Mouse (Mus musculus) heart, embryonic 15.5 days (tissue): ENCODE data around the gene Acsm2. TPM values are rescaled to one million over a fixed set of nuclear protein-coding genes. Genes with fewer than 3 reads are reported as not detected.
"Not testable (repeated sequence)": the region's sequence is repeated elsewhere in the genome, so short reads cannot be mapped to it uniquely, and the experiment has no call there.

ENCODE experiments used
- ATAC-seq: fragments of 200-750 bp; cut with Nextera tagmentation; replicated peaks from 2 replicates; pipeline ENCODE4 v1.8.0; 2017; ENCODE audit warnings: low read depth, moderate TSS enrichment; ENCODE audit not compliant: insufficient number of reproducible peaks, insufficient read depth, low FRiP score
- H3K27ac ChIP-seq: fragments of 300-500 bp; sonication (generic); 2 replicates; pipeline ENCODE4 v1.5.1; 2015; ENCODE audit warnings: mild to moderate bottlenecking, inconsistent platforms
- H3K27me3 ChIP-seq: fragments of 300-500 bp; sonication (generic); 2 replicates; pipeline ENCODE4 v1.6.1; 2015; ENCODE audit warnings: inconsistent platforms
- H3K36me3 ChIP-seq: fragments of 300-500 bp; sonication (generic); 2 replicates; pipeline ENCODE4 v1.6.1; 2015; ENCODE audit warnings: mild to moderate bottlenecking, inconsistent platforms
- H3K4me1 ChIP-seq: fragments of 300-500 bp; sonication (generic); replicated peaks from 2 replicates; pipeline ENCODE4 v1.6.1; 2015; ENCODE audit warnings: inconsistent platforms
- H3K4me2 ChIP-seq: fragments of 300-500 bp; sonication (generic); 2 replicates; pipeline ENCODE4 v1.6.1; 2015; ENCODE audit warnings: inconsistent platforms, mild to moderate bottlenecking, moderate library complexity
- H3K4me3 ChIP-seq: fragments of 300-500 bp; sonication (generic); 2 replicates; pipeline ENCODE4 v1.5.1; 2015; ENCODE audit warnings: mild to moderate bottlenecking, inconsistent platforms
- H3K9ac ChIP-seq: fragments of 300-500 bp; sonication (generic); 2 replicates; pipeline ENCODE4 v1.6.1; 2015; ENCODE audit warnings: mild to moderate bottlenecking, inconsistent platforms
- H3K9me3 ChIP-seq: fragments of 300-500 bp; sonication (generic); replicated peaks from 2 replicates; pipeline ENCODE4 v1.6.1; 2016; ENCODE audit warnings: inconsistent platforms
- WGBS: fragments of 180-500 bp; shearing (Covaris S2); methylation state at CpG from one replicate; pipeline ENCODE4 v1.1.7; 2015; ENCODE audit warnings: mixed read lengths; 5-methylcytosine and 5-hydroxymethylcytosine counted together
- polyA plus RNA-seq: library from polyadenylated mRNA; unstranded; fragments of >200 nt; fragmentation: Nextera tagmentation; extraction: Ambion mirVana; gene quantifications from 2 replicates; pipeline ENCODE4 v1.2.1, GENCODE M21; 2015

The Acsm2 gene
- polyA plus RNA-seq, 1 experiment from 2014 or later, result not detected

DNA sequence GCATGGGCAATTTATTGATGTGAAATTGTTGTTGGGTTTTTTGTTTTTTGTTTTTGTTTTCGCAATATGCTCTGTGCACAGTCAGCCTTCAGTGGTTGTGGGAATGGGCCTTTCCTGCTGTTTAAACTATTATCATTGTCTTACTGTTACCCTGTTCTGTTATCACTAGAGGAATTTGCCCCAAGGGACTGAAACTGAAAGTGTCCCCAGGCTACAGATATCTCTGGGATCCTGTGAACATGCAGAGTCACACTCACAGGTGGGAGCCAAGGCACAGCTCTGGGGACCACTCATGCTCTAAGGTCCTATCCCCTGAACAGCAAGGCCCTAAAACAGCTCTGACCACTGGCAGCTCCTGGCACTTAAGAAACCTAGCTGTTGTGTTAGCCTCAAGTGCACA is 27.0 kb upstream of the Acsm2 start:
- ATAC-seq, result no peak
- Histone ChIP-seq H3K4me3 (no peak overlapping the region), H3K4me1 (no peaks in the 10 kb centered on the region), H3K27me3 (no peaks in the 10 kb centered on the region), H3K9me3 (no peaks in the 10 kb centered on the region), H3K36me3 (no peaks in the 10 kb centered on the region), H3K4me2 (no peak overlapping the region), H3K27ac (no peak overlapping the region), H3K9ac (no peak overlapping the region)
- WGBS, result 87% methylated on average over 1 of the region's 1 CpGs

- H3K9me3 ChIP-seq, result no peaks in the 10 kb centered on the region
- H3K9ac ChIP-seq, result no peak overlapping the region
- no peak overlapping the region for H3K4me2 ChIP-seq
- H3K36me3 ChIP-seq, result no peaks in the 10 kb centered on the region
- ATAC-seq, result no peak
- WGBS, result 72% methylated on average over 2 of the region's 2 CpGs
- H3K27me3 ChIP-seq, result no peaks in the 10 kb centered on the region
- no peak overlapping the region for H3K4me3 ChIP-seq
- no peaks in the 10 kb centered on the region for H3K4me1 ChIP-seq
- no peak overlapping the region for H3K27ac ChIP-seq
Observed at GRCm38 (mm10) chr7:119527548-119527947, 26.6 kb upstream of the Acsm2 start.

DNA sequence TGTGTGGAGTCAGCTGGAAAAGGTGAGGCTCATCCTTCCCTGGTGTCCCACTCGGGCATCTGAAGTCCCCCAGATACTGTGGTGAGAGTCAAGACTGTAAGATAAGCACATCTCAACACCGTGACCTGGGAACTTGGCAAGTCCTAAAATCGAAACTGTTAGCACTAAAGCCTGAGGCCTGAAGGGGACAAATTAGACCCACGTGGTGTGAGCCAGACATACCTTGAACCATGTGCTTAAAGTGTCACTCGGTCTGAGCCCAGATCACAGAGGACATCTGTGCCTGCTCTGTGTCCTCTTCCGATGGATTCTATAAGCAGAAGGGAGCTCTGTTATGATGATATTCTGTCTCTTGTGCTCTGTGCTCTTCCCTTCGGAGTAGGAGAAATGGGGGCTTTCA is 25.5 kb upstream of the Acsm2 start:
- ATAC-seq, result no peak
- 60% methylated on average over 7 of the region's 7 CpGs for WGBS
- no peaks in the 10 kb centered on the region for H3K4me1 ChIP-seq

GRCm38 (mm10) chr7:119532924-119533323 is 21.2 kb upstream of the Acsm2 start:
- 43% methylated on average over 1 of the region's 1 CpGs for WGBS
- Histone ChIP-seq H3K4me1 (no peaks in the 10 kb centered on the region), H3K27ac (no peak overlapping the region), H3K9ac (no peak overlapping the region), H3K4me2 (no peak overlapping the region), H3K36me3 (no peaks in the 10 kb centered on the region), H3K27me3 (no peaks in the 10 kb centered on the region), H3K4me3 (no peak overlapping the region), H3K9me3 (no peaks in the 10 kb centered on the region)
- no peak for ATAC-seq

More for the DNA sequence above, 25.5 kb upstream of the Acsm2 start:
- Histone ChIP-seq H3K9me3 (no peaks in the 10 kb centered on the region), H3K4me3 (no peak overlapping the region), H3K27me3 (no peaks in the 10 kb centered on the region), H3K36me3 (no peaks in the 10 kb centered on the region), H3K4me2 (no peak overlapping the region), H3K9ac (no peak overlapping the region), H3K27ac (no peak overlapping the region)

- Histone ChIP-seq H3K4me1 (no peaks in the 10 kb centered on the region), H3K9ac (no peak overlapping the region), H3K27me3 (no peaks in the 10 kb centered on the region), H3K9me3 (no peaks in the 10 kb centered on the region), H3K27ac (no peak overlapping the region), H3K36me3 (no peaks in the 10 kb centered on the region), H3K4me3 (no peak overlapping the region), H3K4me2 (no peak overlapping the region)
- 70% methylated on average over 2 of the region's 2 CpGs for WGBS
- no peak for ATAC-seq
Observed at GRCm38 (mm10) chr7:119534389-119534788, 19.8 kb upstream of the Acsm2 start.

DNA sequence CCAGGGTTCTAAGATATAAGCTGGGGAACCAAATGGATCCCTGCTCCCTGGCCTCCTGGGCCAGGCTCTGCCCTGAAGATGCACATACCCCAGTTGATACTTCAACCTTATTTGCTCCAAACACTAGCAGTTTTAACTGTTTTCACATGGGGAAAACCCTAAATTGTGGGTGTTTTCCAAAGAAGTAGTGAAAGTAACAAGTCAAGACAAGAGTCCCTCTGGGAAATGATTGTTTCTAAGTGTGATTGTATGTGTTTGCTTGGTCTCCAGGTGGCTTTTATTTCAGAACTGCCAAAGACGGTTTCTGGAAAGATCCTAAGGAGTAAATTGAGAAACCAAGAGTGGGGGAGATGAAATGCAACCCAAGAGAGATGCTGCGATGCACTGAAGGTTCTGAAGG is 11.7 kb upstream of the Acsm2 start:
- Histone ChIP-seq H3K4me3 (no peak overlapping the region), H3K36me3 (no peaks in the 10 kb centered on the region), H3K27me3 (no peaks in the 10 kb centered on the region), H3K9ac (no peak overlapping the region), H3K4me1 (no peaks in the 10 kb centered on the region), H3K27ac (no peak overlapping the region), H3K9me3 (no peaks in the 10 kb centered on the region), H3K4me2 (no peak overlapping the region)
- ATAC-seq, result no peak
- WGBS, result 63% methylated on average over 2 of the region's 2 CpGs

- no peaks in the 10 kb centered on the region for H3K36me3 ChIP-seq
- H3K4me3 ChIP-seq, result no peak overlapping the region
- no peak overlapping the region for H3K9ac ChIP-seq
- no peak overlapping the region for H3K27ac ChIP-seq
- ATAC-seq, result no peak
- H3K4me1 ChIP-seq, result no peaks in the 10 kb centered on the region
- no peaks in the 10 kb centered on the region for H3K9me3 ChIP-seq
- no peak overlapping the region for H3K4me2 ChIP-seq
- H3K27me3 ChIP-seq, result no peaks in the 10 kb centered on the region
Observed at GRCm38 (mm10) chr7:119545572-119545971, 8.6 kb upstream of the Acsm2 start.

DNA sequence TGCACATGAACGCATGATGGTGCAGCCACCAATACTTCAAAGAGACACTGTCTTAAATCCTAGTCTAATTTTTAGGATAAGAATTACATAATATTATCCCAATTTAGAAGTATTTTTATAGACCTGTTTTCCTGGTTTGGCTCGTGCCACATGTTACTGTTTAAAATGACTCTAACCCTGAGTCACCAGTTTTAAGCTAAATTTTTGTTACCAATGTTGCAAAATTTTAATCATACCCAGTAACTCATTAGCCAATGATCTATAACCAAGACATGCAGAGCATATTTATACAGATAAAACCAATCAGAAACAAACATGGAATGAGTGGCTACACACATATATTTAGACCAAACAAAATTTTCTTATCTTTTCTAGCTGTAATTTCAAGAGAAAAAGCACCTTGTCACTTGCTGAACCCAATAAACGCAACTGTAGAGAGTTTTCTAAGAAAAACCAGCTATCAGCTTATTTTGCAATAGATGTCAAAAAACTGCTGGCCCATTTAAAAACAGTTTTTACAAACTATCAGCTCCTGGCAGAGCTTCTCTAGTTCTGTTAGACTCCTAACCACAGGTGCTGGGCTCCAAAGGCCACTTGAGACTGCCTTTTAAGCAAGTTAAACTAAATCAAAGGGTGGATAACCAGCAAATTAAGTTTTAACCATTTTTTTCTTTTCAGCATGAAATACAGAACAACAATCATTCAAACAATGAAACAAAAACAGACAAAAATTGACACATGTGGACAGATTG is 3.5 kb upstream of the Acsm2 start:
- no peaks in the 10 kb centered on the region for H3K9me3 ChIP-seq
- no peak overlapping the region for H3K27ac ChIP-seq
- H3K4me3 ChIP-seq, result no peak overlapping the region
- no peak for ATAC-seq
- H3K36me3 ChIP-seq, result no peaks in the 10 kb centered on the region
- H3K4me1 ChIP-seq, result no peaks in the 10 kb centered on the region
- no peak overlapping the region for H3K4me2 ChIP-seq
- 72% methylated on average over 3 of the region's 3 CpGs for WGBS
- H3K27me3 ChIP-seq, result no peaks in the 10 kb centered on the region
- H3K9ac ChIP-seq, result no peak overlapping the region

- Histone ChIP-seq H3K4me1 (no peaks in the 10 kb centered on the region), H3K36me3 (no peaks in the 10 kb centered on the region), H3K9me3 (no peaks in the 10 kb centered on the region), H3K4me2 (no peak overlapping the region), H3K4me3 (no peak overlapping the region), H3K9ac (no peak overlapping the region), H3K27me3 (no peaks in the 10 kb centered on the region), H3K27ac (no peak overlapping the region)
- WGBS, result 73% methylated on average over 3 of the region's 3 CpGs
- no peak for ATAC-seq
Observed at GRCm38 (mm10) chr7:119559789-119560451, 5.8 kb downstream of the Acsm2 start.

- Histone ChIP-seq H3K27ac (no peak overlapping the region), H3K36me3 (no peaks in the 10 kb centered on the region), H3K4me3 (no peak overlapping the region), H3K9ac (no peak overlapping the region), H3K4me1 (no peaks in the 10 kb centered on the region), H3K9me3 (no peaks in the 10 kb centered on the region), H3K4me2 (no peak overlapping the region), H3K27me3 (no peaks in the 10 kb centered on the region)
- ATAC-seq, result no peak
- 79% methylated on average over 3 of the region's 3 CpGs for WGBS
Observed at GRCm38 (mm10) chr7:119560452-119560835, 6.3 kb downstream of the Acsm2 start.

GRCm38 (mm10) chr7:119561441-119561840 is 7.3 kb downstream of the Acsm2 start:
- no peak overlapping the region for H3K27ac ChIP-seq
- H3K4me2 ChIP-seq, result no peak overlapping the region
- no peaks in the 10 kb centered on the region for H3K27me3 ChIP-seq
- H3K4me3 ChIP-seq, result no peak overlapping the region
- ATAC-seq, result no peak
- H3K9me3 ChIP-seq, result no peaks in the 10 kb centered on the region
- WGBS, result 41% methylated on average over 4 of the region's 4 CpGs
- H3K9ac ChIP-seq, result no peak overlapping the region
- H3K4me1 ChIP-seq, result no peaks in the 10 kb centered on the region
- no peaks in the 10 kb centered on the region for H3K36me3 ChIP-seq

- not testable (repeated sequence) for ATAC-seq, H3K27me3 ChIP-seq, H3K9ac ChIP-seq, H3K36me3 ChIP-seq, H3K9me3 ChIP-seq, H3K27ac ChIP-seq, H3K4me1 ChIP-seq, H3K4me3 ChIP-seq, H3K4me2 ChIP-seq
- 80% methylated on average over 2 of the region's 2 CpGs for WGBS
Observed at GRCm38 (mm10) chr7:119562476-119562875, 8.3 kb downstream of the Acsm2 start.
